Mouse (Mus musculus): ENCODE measurements around the gene Fate1. TPM values are rescaled to one million over a fixed set of nuclear protein-coding genes. Genes with fewer than 3 reads are reported as not detected.

The Fate1 gene
- total RNA-seq, 2 experiments from 2014 or later = not detected

- intact Hi-C loops (cut with DNase I) = no loop called here
- no peak for DNase-seq
Observed at GRCm38 (mm10) chrX:72023542-72023941, 50.8 kb downstream of the Fate1 start.

Other genes with a start within 250 kb of the Fate1 start
- 10 to 100 TPM; 15.1 to 20.4 TPM for gene Vma21, start 157.1 kb upstream of the Fate1 start, total RNA-seq (2021)
- gene Gm1141, start 52.0 kb upstream of the Fate1 start, total RNA-seq (2021) = not detected
- 10 to 100 TPM; 17.3 to 21.6 TPM for gene Prrg3, start 10.4 kb upstream of the Fate1 start, total RNA-seq (2021)
- gene Cnga2, start 18.9 kb downstream of the Fate1 start, total RNA-seq (2021) = under 1 TPM; 0.12 to 0.56 TPM
- not detected for gene Magea4, start 249.0 kb downstream of the Fate1 start, total RNA-seq (2021)